Mouse (Mus musculus) spleen, postnatal 36 days (tissue): Measurements from ENCODE around the gene Gm45140.
A peak's percentile ranks its signal among the peaks of the same experiment; 100 is the strongest.

Experiments
- DNase-seq, 2 experiments: peaks; one replicate each; pipeline ENCODE4 v3.0.0; 2022; ENCODE audit warnings: low spot score in 2 of 2, mixed read lengths in 1 of 2

Gm45140 gene

GRCm38 (mm10) chr6:87799576-87799975 is 36.0 kb downstream of the Gm45140 start:
- no peak for DNase-seq

- DNase-seq = no peak
Observed at GRCm38 (mm10) chr6:87797321-87797720, 38.3 kb downstream of the Gm45140 start.

- no peak for DNase-seq
Observed at GRCm38 (mm10) chr6:87796251-87796880, 39.2 kb downstream of the Gm45140 start.

- no peak for DNase-seq
Observed at GRCm38 (mm10) chr6:87795385-87796150, 40.0 kb downstream of the Gm45140 start.

DNA sequence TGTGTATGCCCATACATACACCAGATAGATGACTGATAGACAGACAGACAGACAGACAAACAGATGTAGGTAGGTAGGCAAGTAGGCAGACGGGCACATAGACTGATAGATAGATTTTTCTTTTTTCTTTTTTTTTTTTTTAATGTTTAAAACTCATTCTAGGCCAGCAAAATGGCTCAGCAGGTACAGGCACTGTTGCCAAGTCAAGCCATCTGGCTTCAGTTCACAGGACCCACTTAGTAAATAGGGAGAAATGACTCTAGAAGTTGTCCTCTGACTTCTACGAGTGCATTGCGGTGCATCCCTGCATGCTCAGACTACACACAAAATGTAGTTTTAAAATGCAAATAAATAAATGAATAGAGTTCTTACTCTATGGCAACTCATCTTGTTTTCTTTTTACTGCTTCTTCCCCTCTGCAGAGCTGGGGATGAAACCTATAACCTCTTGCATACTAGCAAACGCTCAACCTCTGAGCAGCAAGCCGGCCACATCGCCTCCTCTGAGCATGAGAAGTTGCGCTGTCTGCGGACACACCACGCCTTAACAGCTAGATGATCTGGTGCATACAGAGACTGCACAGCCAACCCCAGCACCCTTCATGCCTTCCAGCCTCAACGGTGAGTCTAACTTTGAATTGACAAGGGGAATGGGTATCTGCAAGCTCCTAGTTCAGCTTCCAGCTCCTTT is 41.6 kb downstream of the Gm45140 start:
- no peak for DNase-seq

DNA sequence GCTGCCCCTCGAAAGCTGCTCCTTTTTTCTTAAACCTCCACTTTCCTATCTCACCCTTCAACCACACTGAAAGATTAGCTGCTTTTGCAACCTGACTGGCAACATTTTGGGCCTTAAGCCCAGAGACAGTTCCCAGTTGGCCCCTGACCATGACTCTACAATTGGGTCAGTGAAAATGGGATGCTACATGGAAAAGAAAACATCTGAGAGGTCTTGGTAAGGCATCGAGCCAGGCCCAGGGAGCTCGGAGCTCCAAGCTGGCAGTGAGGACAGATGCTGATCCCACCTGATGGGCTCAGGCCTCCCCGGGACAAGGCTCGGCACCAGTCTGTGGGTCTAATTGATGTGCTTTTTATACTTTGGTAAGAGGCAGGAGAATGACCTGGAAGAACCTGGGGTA is 43.8 kb downstream of the Gm45140 start:
- no peak for DNase-seq

DNA sequence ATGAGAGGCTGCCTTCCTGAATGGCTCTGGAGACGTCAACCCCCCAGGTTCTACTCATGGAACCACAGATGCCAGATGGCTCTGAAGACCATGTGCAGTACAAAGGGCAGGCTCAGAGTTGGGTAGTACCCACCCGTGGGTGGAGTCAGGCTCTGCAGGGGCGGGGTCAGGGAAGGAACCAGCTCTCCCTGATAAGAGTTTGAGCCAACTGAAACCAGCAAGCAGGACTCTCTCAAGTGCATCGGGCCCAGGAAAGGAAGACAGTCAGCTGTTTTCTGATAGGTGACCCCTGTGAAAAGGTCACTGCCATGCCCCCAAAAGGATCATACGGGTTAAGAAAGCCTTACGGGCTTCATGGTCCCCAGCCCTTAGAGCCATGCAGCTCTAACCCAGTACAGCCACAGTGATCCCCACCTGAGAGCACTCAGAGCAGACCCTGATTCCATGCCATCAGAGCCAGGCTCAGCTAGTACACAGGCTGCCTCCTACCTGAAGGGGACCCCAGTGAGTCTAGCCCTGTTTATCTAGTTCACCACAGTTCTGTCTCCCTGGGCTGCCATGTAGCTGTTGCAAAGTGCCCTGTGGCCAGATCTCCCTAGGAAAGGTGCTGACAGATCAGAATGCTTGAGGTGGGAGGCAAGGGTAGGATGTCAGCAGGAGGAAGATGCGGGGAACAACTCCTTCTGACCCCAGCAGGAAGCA is 44.7 kb downstream of the Gm45140 start:
- DNase-seq = peak; percentile 74 to 88

GRCm38 (mm10) chr6:87789791-87790190 is 45.8 kb downstream of the Gm45140 start:
- no peak for DNase-seq

DNA sequence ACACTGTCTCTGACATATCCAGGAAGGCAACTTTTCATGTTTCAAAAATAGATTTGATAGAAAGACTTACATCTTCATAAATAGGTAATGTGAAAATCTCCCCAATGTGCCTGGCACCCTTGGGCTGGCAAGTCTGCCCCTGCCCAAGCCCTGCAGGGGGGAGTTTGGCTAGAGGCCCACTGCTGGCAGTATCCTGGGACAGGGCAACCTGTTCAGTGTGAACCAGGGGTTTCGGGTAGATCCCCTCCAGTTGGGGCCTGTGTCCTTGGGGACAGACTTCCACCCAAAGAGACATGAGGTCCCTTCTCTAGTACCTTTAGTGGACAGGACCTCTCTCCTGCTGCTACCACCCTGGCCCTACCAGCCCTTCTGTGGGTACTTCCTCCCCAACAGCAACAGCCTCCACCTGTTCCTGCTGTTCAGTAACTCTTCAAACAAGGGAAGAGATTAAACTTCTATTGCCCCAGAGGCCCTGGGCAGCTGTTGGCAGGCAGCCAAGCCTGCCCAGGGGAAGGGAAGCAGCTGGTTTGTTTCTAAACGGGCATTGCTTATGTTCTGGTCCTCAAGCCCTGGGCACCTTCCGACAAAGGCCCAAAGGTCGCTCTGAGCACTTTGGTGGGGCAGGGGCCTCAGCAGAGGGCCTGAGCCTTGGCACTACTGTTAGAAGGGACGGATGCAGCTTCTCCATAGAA is 46.6 kb downstream of the Gm45140 start:
- DNase-seq = peak; percentile 49 to 68

DNA sequence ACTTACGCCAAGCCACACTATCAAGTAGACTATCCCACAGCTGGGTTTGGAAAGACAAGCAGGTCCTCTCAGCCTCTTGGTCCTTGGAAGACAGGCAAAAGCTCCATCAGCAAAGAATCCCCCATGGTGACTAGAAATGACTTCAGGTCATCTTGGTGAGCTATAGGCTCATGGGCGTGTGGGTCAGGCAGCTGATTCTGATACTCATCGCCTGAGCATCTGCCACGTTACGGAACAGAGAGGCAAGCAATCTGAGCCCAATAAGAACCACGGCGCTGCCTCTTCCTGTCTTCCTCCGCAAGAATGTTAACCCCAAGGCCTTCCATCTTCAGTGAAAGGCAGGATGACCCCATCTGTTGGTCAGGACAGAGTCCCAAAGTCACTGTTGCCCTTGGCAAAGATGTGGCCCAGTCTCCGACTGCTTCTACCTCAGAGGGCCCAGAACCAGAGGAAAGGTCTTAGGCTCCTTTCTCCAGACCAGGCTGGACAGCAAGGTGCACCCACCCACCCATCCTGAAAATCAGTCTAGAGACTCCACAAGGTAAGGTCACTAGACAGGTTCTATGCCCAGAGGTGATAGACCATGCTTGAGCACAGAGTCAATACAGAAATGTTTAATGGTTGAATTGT is 47.2 kb downstream of the Gm45140 start:
- DNase-seq = no peak

GRCm38 (mm10) chr6:87787108-87787890 is 48.3 kb downstream of the Gm45140 start:
- DNase-seq = no peak

DNA sequence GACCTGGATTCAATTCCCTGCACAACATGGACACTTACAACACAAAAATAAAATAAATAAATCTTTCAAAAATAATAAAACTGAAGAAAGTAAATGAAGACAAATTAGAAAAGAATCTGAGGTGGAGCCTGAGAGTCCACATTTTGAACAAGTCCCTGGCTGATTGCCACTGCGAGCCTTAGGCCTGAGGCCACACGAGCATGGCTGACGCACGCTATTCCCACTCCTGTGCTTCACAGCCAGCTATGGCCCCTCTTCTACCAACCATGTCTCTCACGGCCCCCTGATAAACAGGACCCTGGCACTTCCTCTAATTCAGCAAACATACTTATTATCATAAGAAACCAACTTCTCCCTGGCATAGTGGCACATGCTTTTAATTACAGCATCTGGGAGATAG is 49.0 kb downstream of the Gm45140 start:
- no peak for DNase-seq

- no peak for DNase-seq
Observed at GRCm38 (mm10) chr6:87784033-87784432, 51.6 kb downstream of the Gm45140 start.

DNA sequence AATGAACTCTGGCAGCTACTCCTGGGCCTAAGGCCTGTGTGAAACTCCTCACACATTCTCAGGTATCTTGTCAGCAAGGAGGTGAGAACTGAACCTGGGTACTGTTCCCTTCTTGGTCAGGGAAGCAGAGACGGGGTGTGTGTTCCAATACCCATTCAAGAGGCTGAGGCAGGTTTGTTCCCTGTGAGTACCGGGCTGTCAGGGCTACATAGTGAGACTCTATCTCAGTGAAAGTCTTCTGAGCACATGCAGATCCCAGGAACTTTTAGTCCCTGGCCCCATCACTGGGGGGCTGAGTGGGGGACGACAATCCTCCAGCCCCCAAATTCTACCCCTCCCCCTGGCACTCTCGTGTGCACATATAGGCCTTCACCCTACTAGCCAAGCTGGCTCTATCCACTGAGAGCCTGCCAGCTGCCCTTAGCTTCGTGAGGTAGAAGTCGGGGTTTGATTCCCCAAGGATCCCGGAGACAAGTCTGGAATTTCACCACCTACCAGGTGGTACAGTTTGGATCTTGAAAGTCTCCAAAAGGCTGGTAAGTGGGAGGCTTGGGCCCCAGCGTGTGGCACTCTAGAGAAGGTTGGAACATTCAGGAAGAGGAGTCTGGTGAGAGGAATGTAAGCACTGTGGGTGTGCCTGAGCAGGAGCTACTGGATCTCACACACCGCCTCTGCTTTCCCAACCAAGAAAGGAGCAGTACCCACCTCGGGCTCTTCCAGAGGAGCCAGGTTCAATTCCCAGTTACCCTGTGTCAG is 54.9 kb downstream of the Gm45140 start:
- no peak for DNase-seq

DNA sequence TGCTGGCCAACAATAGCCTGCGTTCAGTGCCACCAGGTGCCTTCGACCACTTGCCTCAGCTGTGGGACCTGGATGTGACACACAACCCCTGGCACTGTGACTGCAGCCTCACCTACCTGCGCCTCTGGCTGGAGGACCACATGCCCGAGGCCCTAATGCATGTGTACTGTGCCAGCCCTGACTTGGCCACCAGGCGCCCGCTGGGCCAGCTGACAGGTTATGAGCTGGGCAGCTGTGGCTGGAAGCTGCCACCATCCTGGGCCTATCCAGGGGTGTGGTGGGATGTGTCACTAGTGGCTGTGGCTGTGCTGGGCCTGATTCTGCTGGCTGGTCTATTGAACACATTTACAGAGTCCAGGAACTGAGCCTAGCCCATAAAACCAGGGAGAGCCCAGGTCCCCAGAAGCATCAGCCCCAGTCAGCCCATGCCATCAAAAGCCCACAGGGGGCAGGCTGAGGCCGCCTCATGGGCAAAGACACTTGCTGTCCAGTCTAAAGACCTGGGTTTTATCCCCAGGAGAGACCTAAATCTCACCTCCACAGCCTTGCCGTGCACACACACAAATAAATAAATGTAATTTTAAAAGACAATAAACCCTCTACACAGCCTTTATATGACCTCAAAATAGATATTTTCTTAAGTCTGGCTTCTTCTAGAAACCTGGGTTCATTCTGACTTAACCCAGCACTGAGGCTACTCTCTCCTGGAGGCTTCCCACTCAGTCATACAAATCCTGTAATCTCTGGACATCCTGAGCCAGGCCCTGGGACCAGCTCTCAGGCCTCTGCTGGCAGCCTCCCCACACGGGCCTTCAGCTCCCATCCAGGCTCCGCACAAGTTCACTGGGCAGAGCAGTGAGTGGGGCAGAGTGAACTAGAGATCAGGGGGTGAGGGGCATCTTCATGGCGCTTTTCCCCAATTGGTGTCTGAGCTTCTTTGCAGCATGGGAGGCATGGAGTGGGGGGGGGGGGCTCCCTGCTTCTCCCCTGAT is 56.1 kb downstream of the Gm45140 start:
- DNase-seq = no peak

DNA sequence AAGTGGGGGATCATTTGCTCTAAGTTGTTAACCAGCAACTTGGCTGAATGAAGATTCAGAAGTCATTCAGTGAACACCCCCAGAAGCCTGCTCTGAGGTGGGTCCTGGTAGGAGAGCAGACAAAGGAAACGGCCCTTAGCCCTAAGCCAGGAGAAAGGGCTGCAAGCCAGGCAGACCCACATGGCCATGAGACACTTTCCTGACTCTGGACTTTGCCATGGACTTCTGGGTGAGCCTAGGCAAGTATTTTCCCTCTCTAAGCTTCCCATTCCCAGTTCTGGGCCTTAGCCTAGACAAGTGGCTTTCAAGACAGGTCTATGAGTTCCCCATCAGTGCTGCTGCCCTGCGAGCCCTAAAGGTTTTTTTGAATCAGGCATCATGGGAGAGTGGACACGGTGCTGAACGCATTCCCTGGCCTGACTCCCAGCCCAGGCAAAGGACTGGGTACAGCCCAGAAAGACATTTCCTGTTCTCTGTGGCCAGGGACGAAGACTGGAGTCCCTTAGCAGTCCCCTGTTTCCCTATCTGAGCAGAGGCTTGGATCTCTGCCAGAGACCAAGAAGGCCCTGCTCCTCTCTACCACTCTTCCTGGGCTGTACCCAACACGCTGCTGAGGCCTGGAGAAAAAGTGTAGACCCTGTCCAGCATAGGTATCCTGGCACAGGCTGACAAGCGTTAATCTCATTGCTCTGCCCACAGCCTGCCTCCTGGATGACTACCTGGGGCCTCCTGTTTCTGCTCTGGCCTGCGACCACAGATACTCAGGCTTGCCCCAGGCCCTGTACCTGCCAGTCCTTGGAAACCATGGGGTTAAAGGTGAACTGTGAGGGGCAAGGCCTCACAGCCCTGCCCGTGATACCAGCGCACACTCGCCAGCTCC is 57.1 kb downstream of the Gm45140 start:
- no peak for DNase-seq

DNA sequence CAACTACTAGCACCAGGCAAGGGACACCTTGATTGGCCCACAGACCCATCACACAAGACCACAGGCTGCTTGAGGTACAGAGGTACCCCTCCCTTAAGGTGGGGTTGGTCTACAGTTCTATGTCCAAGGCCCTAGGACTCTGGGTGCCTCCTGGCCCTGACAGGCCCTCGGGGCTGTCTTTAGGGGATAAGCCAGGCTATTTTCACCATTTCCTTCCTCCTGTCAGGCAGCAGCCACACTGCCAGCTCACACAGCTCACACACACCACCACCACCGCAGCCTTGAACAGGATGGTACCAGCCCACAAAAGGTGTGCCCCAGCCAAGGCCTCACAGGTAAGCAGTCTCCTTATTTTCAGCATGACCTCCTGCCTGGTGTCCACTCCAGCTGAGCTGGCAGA is 57.8 kb downstream of the Gm45140 start, which contains the start of gene Gp9:
Gene Gp9, plus strand, starts transcription at position 231 of the 400 bp plus-strand sequence.
- no peak for DNase-seq
